Mouse (Mus musculus) heart, postnatal 0 days (tissue): ENCODE results near the gene 1700016H13Rik. TPM values are rescaled to one million over a fixed set of nuclear protein-coding genes. Genes with fewer than 3 reads are reported as not detected.

Source experiments
- ATAC-seq: fragments of 200-750 bp; cut with Nextera tagmentation; 2 replicates; pipeline ENCODE4 v1.8.0; 2017; ENCODE audit warnings: low read depth, moderate number of reproducible peaks, moderate library complexity; ENCODE audit not compliant: insufficient read depth
- DNase-seq: peaks from one replicate; pipeline ENCODE4 v3.0.0-alpha.2; 2016; ENCODE audit warnings: low spot score
- H3K27ac ChIP-seq: fragments of 300-500 bp; sonication (generic); 2 replicates; pipeline ENCODE4 v1.5.1; 2014; ENCODE audit warnings: low read depth, mild to moderate bottlenecking
- H3K27me3 ChIP-seq: fragments of 300-500 bp; sonication (generic); 2 replicates; pipeline ENCODE4 v1.6.1; 2014; ENCODE audit warnings: low read length, mixed read lengths; ENCODE audit not compliant: control insufficient read depth, insufficient read depth
- H3K36me3 ChIP-seq: fragments of 300-500 bp; sonication (generic); replicated peaks from 2 replicates; pipeline ENCODE4 v1.6.1; 2014; ENCODE audit warnings: low read length, mixed read lengths; ENCODE audit not compliant: control insufficient read depth, insufficient read depth
- H3K4me1 ChIP-seq: fragments of 300-500 bp; sonication (generic); 2 replicates; pipeline ENCODE4 v1.6.1; 2014; ENCODE audit warnings: antibody characterized with exemption; ENCODE audit not compliant: control insufficient read depth, insufficient read depth
- H3K4me2 ChIP-seq: fragments of 300-500 bp; sonication (generic); 2 replicates; pipeline ENCODE4 v1.6.1; 2014; ENCODE audit warnings: low read depth, mild to moderate bottlenecking, low read length, moderate library complexity
- H3K4me3 ChIP-seq: fragments of 300-500 bp; sonication (generic); 2 replicates; pipeline ENCODE4 v1.5.1; 2014; ENCODE audit warnings: low read depth, low read length
- H3K9ac ChIP-seq: fragments of 300-500 bp; sonication (generic); replicated peaks from 2 replicates; pipeline ENCODE4 v1.6.1; 2014; ENCODE audit warnings: low read depth, low read length, mixed read lengths
- H3K9me3 ChIP-seq: fragments of 300-500 bp; sonication (generic); replicated peaks from 2 replicates; pipeline ENCODE4 v1.6.1; 2016; ENCODE audit warnings: low read length; ENCODE audit not compliant: control insufficient read depth
- CTCF ChIP-seq: IDR thresholded peaks from 2 replicates; pipeline ENCODE4 v1.5.1; 2016; ENCODE audit warnings: antibody characterized with exemption, control low read depth, low read depth
- EP300 ChIP-seq: IDR thresholded peaks from 2 replicates; pipeline ENCODE4 v1.6.1; 2016; ENCODE audit warnings: antibody characterized with exemption, low read depth
- WGBS: fragments of 180-500 bp; shearing (Covaris S2); extraction: QIAGEN DNeasy Blood & Tissue Kit; methylation state at CpG from one replicate; pipeline ENCODE4 v1.1.7; 2014; 5-methylcytosine and 5-hydroxymethylcytosine counted together
- polyA plus RNA-seq: library from polyadenylated mRNA; unstranded; fragments of >200 nt; fragmentation: Nextera tagmentation; extraction: Ambion mirVana; gene quantifications from 2 replicates; pipeline ENCODE4 v1.2.1, GENCODE M21; 2015
- total RNA-seq: library from RNA; depleted of rRNA; stranded (reverse); fragments of >200 nt; gene quantifications from 2 replicates; pipeline ENCODE4 v1.2.3, GENCODE M21; 2014; ENCODE audit warnings: low replicate concordance

The 1700016H13Rik gene
- total and polyA plus RNA-seq, 2 experiments from 2014 or later, result 0.33 TPM; not detected in 1

DNA sequence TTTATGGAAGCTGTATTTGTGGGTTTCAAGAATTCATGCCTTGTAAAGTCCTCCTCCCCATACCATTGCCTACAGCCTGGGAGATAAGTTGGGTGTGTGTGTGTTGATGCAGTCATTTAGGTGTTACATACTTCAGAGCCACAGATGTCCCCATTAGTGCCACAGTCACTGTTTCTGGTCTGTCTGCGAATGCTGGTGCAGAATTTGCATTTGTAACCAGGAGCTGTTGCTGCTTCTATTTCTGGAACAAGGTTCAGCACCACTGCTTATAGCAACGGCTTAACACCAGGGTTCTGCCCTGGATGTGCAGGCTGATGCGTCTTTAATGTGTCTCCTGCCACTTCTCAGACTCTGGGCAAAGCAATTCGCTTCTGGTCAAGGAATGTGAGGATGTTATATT is 43.7 kb upstream of the 1700016H13Rik start:
- 33% methylated on average over 4 of the region's 4 CpGs for WGBS
- Histone ChIP-seq H3K9ac (no peak overlapping the region), H3K36me3 (no peaks in the 10 kb centered on the region), H3K4me1 (no peaks in the 10 kb centered on the region; the same call in 1 of the 2 replicates), H3K4me2 (no peak overlapping the region), H3K4me3 (no peak overlapping the region), H3K27me3 (no peaks in the 10 kb centered on the region), H3K27ac (no peak overlapping the region), H3K9me3 (no peaks in the 10 kb centered on the region)
- ATAC-seq, result no peak
- TF ChIP-seq EP300 (no peak), CTCF (no peak)
- DNase-seq, result no peak

DNA sequence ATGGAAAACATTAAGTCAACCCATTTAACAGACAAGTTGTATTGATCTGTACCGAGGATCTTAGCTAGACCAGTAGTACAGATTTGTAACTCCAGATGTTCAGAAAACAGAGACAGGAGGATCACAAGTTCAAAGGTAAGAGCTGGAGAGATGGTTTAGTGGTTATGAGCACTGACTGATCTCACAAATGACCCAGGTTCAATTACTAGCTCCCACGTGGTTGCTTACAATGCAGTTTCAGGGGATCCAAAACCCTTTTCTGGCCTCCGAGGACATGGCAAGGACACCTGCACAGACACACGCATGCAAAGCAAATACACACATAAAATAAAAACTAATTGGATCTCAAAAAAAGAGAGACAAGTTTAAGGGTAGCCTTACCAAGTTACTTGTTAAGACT is 42.8 kb upstream of the 1700016H13Rik start:
- H3K9me3 ChIP-seq, result no peaks in the 10 kb centered on the region
- WGBS, result 79% methylated on average over 4 of the region's 4 CpGs
- H3K4me3 ChIP-seq, result no peak overlapping the region
- H3K9ac ChIP-seq, result no peak overlapping the region
- H3K27me3 ChIP-seq, result 0 out of 2 replicates have a peak, but pooled peaks cover 10% of the 10 kb centered on the region
- no peaks in the 10 kb centered on the region for H3K36me3 ChIP-seq
- peaks cover 3% of the 10 kb centered on the region for H3K4me1 ChIP-seq
- H3K4me2 ChIP-seq, result no peak overlapping the region
- H3K27ac ChIP-seq, result no peak overlapping the region
- ATAC-seq (no peak), DNase-seq (no peak)
- TF ChIP-seq EP300, result no peak
- TF ChIP-seq CTCF, result no peak

GRCm38 (mm10) chr5:103697875-103698491 is 42.2 kb upstream of the 1700016H13Rik start:
- no peaks in the 10 kb centered on the region for H3K36me3 ChIP-seq
- 0 out of 2 replicates have a peak, but pooled peaks cover 11% of the 10 kb centered on the region for H3K27me3 ChIP-seq
- no peak overlapping the region for H3K4me3 ChIP-seq
- no peak for DNase-seq
- no peak overlapping the region for H3K27ac ChIP-seq
- H3K9ac ChIP-seq, result no peak overlapping the region
- H3K4me2 ChIP-seq, result no peak overlapping the region
- TF ChIP-seq EP300 (no peak), CTCF (no peak)
- no peak for ATAC-seq
- WGBS, result 75% methylated on average over 5 of the region's 5 CpGs
- peaks cover 5% of the 10 kb centered on the region for H3K4me1 ChIP-seq
- H3K9me3 ChIP-seq, result no peaks in the 10 kb centered on the region

DNA sequence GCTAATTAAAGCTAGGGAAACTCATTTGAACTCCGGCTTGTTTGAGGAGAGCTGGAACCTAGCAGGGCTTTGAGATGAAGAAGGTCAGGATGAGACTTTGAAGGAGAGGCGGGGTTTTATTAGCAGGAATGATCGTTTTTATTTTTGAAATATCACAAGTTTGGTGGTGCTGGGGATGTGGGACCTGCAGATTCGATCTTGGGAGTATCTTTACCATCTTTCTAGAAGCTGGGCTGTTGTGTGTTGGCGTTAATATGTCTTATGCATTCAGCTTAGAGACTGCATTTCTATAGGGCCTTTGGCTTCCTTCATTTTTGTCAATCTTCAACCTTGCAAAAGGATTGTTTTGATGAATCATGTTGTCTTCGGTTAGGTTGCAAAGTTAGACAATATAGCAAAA is 38.3 kb upstream of the 1700016H13Rik start:
- H3K9me3 ChIP-seq, result no peaks in the 10 kb centered on the region
- H3K4me1 ChIP-seq, result peaks cover 5% of the 10 kb centered on the region; the same call in 1 of the 2 replicates
- TF ChIP-seq CTCF (no peak), EP300 (no peak)
- 0 out of 2 replicates have a peak, but pooled peaks cover 11% of the 10 kb centered on the region for H3K27me3 ChIP-seq
- DNase-seq, result no peak
- H3K27ac ChIP-seq, result no peak overlapping the region
- WGBS, result 57% methylated on average over 6 of the region's 6 CpGs
- ATAC-seq, result no peak
- peak overlapping the region; percentile 76; the same call in 1 of the 2 replicates for H3K4me2 ChIP-seq
- no peak overlapping the region; the same call in 1 of the 2 replicates for H3K4me3 ChIP-seq
- no peak overlapping the region for H3K9ac ChIP-seq
- H3K36me3 ChIP-seq, result no peaks in the 10 kb centered on the region

DNA sequence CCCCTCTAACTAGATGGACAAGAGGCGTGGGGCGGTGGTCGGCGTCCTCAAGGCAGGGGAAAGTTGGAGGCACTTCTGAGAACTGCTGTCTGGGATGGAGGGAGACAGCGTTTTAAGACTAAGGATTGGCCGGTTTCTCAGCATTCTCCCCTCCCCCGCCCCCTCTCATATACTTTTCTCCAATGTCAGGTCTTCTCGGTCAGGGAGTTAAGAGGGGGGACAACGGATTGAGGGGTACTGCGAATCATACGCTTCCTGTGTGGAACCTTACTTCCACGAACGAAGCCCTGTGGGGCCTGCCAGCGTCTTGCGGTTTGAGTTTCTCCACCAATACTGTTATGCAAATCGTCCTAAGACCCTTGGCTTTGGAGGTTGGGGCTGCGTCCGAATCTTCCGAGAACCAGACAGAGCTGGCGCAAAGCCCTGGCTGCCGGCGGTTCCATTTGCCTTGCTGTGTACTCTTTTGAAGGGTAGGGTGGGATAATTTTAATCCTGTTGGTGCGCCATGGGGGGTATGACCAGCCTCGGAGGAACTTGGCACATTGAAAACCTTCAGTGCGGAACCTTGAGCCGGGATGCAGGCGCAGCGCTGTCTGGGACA is 37.3 kb upstream of the 1700016H13Rik start:
- Histone ChIP-seq H3K36me3 (no peaks in the 10 kb centered on the region), H3K27me3 (0 out of 2 replicates have a peak, but pooled peaks cover 11% of the 10 kb centered on the region), H3K4me1 (peaks cover 5% of the 10 kb centered on the region; the same call in 1 of the 2 replicates), H3K9ac (peak overlapping the region; percentile 39), H3K9me3 (no peaks in the 10 kb centered on the region), H3K4me3 (peak overlapping the region; percentile 62), H3K4me2 (peak overlapping the region; percentile 76), H3K27ac (no peak overlapping the region)
- DNase-seq (peak; percentile 10), ATAC-seq (no peak)
- WGBS, result under 1% methylated on average over 28 of the region's 28 CpGs
- TF ChIP-seq EP300 (no peak), CTCF (no peak)
